Mouse (Mus musculus): Measurements from ENCODE around the gene Faim. TPM values are rescaled to one million over a fixed set of nuclear protein-coding genes. Genes with fewer than 3 reads are reported as not detected.

The Faim gene
- total RNA-seq (2023), result 40.4 TPM

GRCm38 (mm10) chr9:98985800-98986475 is at the start of gene Faim:
TSS of gene Faim (plus strand) at chr9:98986373.

DNA sequence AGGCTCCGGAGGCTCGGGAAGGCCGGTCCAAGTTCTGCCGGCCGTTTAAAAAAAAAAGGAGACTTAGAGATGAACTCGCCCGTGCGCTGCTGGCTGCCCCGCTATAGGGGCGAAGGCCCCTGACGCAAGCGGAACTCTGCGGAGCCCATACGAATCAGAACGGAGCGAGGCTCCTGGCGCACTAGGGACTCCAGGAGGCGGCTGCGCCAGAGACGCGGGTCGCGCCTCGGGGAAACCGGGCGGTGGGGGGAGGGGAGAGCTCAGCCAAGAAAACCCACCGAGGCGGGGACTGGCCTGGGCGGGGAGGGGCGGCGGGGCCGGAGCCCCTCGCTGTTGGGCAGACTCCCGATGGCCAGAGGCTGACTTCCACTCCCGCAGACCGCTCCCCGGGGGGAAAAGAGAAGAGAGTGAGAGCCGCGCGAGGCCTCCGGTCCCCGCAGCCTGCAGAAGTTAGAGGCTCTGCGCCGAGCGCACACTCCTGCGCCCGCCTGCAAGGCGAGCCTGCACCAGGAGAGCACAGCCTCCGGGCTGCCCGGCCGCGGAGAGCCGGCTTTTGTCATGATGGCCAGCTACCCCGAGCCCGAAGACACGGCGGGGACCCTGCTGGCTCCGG is 31.0 kb upstream of the Faim start, which contains the start of gene Foxl2:
Gene Foxl2, plus strand, starts transcription at position 186 of the 613 bp plus-strand sequence.

GRCm38 (mm10) chr9:99035575-99035974 is 49.4 kb downstream of the Faim start, which contains the start of gene Gm1123:
TSS of gene Gm1123 (minus strand) at chr9:99035715.

Other genes with a start within 250 kb of the Faim start
- not detected for gene Prr23a1, start 143.9 kb upstream of the Faim start, total RNA-seq (2023)
- not detected for gene Prr23a2, start 129.9 kb upstream of the Faim start, total RNA-seq (2023)
- not detected for gene Prr23a3, start 121.6 kb upstream of the Faim start, total RNA-seq (2023)
- gene 7420426K07Rik, start 83.3 kb upstream of the Faim start, total RNA-seq (2023), result not detected
- not detected for gene Foxl2, start 31.1 kb upstream of the Faim start, total RNA-seq (2023)
- gene Gm1123, start 49.3 kb downstream of the Faim start, total RNA-seq (2023), result not detected
- gene Pik3cb, start 154.2 kb downstream of the Faim start, total RNA-seq (2023), result 12.3 TPM

All from CD4-positive naive resting alpha-beta T cell, adult 76 days (primary cell).